Mouse (Mus musculus) CD4-positive naive resting alpha-beta T cell, adult 76 days (primary cell): ENCODE results near the gene Clcnkb. TPM values are rescaled to one million over a fixed set of nuclear protein-coding genes. Genes with fewer than 3 reads are reported as not detected.

Experiments
- total RNA-seq: library from RNA; stranded (reverse); gene quantifications from one replicate; pipeline ENCODE4 v1.2.4, GENCODE M21; 2023

Clcnkb gene
- total RNA-seq = not detected

DNA sequence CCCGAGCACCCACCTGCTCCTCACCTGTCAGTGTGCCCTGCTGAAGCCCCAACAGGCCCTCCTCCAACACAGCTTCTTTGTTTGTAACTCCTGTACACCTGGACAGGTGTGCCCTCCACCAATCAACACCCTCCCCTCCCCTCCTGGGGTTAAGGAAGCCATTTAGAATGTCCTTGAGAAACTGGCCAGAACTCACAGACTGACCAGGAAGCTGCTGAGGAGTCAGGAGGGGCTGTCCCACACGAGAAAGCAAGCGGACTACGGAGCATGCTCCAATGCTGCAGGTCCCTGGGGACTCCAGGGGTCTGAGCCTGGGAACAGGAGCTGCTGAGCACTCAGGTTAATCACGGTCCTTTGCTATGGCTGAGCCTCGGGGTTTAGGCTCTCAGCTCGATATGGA, at the start of gene Clcnkb:
Gene Clcnkb, minus strand, starts transcription at position 91 of the 400 bp plus-strand sequence.

DNA sequence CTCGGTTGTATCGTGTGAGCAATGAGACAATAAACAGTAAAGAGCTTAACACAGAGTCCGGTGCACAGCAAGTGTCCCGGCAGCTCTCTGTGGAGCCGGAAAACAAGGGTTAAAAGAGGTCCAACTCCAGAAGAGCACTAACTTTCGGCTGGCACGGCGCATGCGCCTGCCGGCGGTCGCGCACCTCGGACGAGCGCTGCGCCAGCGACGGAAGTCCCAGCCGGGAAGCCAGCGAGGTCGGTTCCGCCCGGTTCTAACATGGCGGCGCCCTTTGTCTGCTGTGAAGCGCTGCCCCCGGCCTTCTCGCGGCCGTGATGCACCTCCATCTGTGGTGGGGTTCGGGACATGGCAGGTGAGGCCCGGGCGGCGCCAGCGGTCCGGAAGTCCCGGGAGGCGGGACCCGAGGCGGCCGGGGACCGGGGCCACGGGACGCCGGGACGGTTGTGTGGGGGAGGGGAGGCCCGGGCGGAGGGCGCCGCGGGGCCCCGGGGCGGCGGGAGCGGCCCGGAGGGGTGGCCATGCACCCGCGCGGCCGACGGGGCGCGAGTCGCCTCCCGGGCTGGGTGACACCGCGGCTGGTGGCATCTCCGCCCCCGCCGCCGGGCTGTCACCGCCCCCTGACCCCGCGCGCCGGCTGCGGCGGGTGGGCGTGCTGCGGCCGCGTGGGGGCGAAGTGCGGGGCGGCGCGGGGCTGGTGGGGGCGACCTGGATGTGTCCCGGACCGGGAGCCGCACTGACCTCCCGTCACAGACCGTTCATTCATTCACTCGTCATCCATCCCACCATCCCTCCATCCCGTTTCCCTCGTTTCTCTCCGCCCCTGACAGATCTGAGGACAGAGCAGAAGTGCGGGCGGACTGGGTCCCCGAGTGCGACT, 28.9 kb upstream of the Clcnkb start, which contains the start of gene Zbtb17:
Gene Zbtb17, plus strand, starts transcription at position 204 of the 877 bp plus-strand sequence.

DNA sequence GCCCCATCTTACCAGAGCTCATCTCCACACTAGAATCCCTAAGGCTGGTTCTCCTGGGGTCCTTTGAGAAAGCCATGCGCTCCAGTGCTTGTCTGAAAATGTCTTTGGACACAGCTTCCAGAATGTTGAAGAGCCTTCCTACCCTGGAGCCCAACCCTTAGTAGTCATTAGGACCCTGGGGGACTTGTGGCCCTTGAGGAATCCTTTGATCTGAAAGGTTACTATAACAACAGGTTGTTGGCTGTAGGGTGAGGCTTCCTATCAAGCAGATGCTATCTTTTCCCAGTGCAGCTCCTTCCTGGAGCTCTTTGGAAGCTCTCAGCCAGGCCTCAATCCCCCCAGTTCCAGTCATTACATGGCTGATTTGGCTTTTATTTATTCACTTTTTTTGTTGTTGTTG, 20.2 kb upstream of the Clcnkb start, which contains the start of gene Srarp:
Gene Srarp, minus strand, starts transcription at position 132 of the 400 bp plus-strand sequence.

DNA sequence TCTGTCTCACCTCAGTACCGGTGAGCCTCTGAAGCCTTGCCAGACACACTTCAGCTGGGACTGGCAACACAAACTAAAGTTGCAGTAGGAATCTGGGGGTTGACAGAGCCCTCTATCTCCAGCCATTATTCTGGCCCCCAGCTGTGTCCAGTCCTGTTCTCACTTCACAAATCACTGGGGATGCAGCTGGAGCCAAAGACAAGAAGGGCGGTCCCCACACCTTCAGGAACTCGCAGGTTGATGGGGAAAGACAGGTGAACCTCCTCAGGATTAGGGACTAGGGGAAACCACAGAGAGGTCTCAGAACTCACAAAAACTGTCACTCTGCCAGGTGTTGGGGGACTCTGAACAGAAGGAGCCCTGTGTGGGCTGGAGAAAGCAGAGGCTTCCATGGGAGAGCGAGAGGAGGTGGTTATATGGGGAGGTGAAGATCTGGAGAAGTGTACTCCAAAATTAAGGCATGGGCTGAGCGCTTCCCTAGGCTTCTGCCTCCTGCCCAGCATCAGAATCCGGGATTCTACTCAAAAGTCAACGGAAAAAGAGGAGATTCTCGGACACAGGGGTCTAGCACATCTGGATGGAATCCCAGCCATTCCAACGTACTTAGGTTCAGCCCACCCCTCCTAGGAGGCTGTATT, 4.5 kb upstream of the Clcnkb start, which contains the start of gene Hspb7:
Gene Hspb7, plus strand, starts transcription at position 588 of the 638 bp plus-strand sequence.

DNA sequence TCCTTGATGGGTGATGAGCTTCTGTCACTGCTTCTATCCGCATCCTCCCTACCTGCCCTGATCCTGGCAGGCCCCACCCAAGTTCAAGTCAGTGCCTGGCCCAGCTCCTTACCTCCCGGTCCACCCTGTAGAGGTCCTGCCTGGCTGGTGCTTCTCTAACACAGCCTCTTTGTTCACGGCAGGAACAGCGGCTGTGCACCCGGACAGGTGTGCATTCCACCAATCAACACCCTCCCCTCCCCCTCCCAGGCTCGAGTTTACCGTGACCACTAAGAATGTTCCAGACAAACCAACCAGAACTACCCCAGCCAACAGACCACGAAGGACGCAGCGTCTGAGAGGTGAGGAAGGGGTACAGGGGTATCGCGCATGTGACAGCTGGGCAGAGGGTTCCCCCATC, 17.3 kb downstream of the Clcnkb start, which contains the start of gene Clcnka:
Gene Clcnka, minus strand, starts transcription at position 180 of the 400 bp plus-strand sequence.

GRCm38 (mm10) chr4:141367997-141368791, 47.6 kb downstream of the Clcnkb start, which contains the start of gene Fam131c:
Gene Fam131c (plus strand): TSS chr4:141368220.

Other genes starting within 250 kb of the Clcnkb start
- gene Rsg1, start 202.1 kb downstream of the Clcnkb start, total RNA-seq = 2.6 TPM
- gene Arhgef19, start 176.5 kb downstream of the Clcnkb start, total RNA-seq = not detected
- gene Epha2, start 114.8 kb downstream of the Clcnkb start, total RNA-seq = 4.4 TPM
- not detected for gene Fam131c, start 47.8 kb downstream of the Clcnkb start, total RNA-seq
- not detected for gene Clcnka, start 17.3 kb downstream of the Clcnkb start, total RNA-seq
- not detected for gene Hspb7, start 4.8 kb upstream of the Clcnkb start, total RNA-seq
- not detected for gene Srarp, start 20.1 kb upstream of the Clcnkb start, total RNA-seq
- gene Zbtb17, start 28.6 kb upstream of the Clcnkb start, total RNA-seq = 40.1 TPM
- 54.1 TPM for gene Spen, start 122.6 kb upstream of the Clcnkb start, total RNA-seq
- 0.97 TPM for gene Fblim1, start 190.1 kb upstream of the Clcnkb start, total RNA-seq
- 0.21 TPM for gene Tmem82, start 202.6 kb upstream of the Clcnkb start, total RNA-seq
- gene Slc25a34, start 207.8 kb upstream of the Clcnkb start, total RNA-seq = not detected
- gene Plekhm2, start 248.9 kb upstream of the Clcnkb start, total RNA-seq = 34.1 TPM